Mouse (Mus musculus): ENCODE measurements around the gene Tti1. TPM values are rescaled to one million over a fixed set of nuclear protein-coding genes. Genes with fewer than 3 reads are reported as not detected.

Tti1 gene
- polyA plus RNA-seq, 1 experiment = 2.0 TPM

DNA sequence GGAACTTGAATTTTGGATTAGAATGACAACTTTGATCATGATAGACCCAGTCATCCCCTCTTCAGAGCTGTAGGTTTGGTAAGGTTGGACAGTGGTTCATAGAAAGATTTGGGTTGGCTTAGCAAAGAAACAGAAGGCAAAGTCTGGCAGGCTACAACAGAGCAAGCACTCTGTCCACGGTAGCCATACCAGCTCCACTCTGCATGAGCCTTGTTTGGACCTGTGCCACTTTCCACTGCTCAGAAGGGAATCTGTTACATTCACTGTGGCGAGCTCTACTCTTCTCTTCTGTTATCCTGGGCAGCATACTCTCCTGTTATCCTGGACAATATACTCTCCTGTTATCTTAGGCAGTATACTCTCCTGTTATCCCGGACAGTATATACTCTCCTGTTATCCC is 29.4 kb downstream of the Tti1 start:
- no peak for TF ChIP-seq GATA1 (IDR thresholded peaks at IDR 0.05; ENCODE audit: low read length)

- TF ChIP-seq GATA1 (IDR thresholded peaks at IDR 0.05; ENCODE audit: low read length) = no peak
Observed at GRCm38 (mm10) chr2:157992501-157992900, 35.7 kb downstream of the Tti1 start.

DNA sequence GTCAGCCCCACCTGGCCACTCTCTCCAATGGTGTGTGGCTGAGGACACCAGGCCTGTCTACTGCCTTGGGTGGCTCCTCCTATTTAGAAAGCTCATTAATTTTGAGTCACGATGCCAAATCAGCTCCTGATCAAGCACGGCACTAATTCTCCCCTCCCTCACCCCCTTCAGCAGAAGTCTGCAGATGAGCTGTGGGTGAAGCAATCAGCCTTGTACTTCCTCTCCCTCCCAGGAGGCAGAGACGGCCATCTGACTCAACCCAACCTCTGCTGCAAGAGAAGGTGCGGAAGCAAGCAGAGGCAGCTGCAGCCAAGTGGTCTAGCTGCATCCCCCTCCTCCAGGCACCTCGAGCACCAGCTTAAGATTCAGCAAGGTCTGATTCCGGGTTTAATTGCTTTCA is 37.2 kb downstream of the Tti1 start:
- TF ChIP-seq GATA1 (IDR thresholded peaks at IDR 0.05; ENCODE audit: low read length) = no peak

GRCm38 (mm10) chr2:157989946-157990345 is 38.3 kb downstream of the Tti1 start:
- no peak for TF ChIP-seq GATA1 (IDR thresholded peaks at IDR 0.05; ENCODE audit: low read length)

- peak; percentile 22 for TF ChIP-seq GATA1 (IDR thresholded peaks at IDR 0.05; ENCODE audit: low read length)
Observed at GRCm38 (mm10) chr2:157988416-157989190, 39.6 kb downstream of the Tti1 start.

- no peak for TF ChIP-seq GATA1 (IDR thresholded peaks at IDR 0.05; ENCODE audit: low read length)
Observed at GRCm38 (mm10) chr2:157986235-157986634, 42.0 kb downstream of the Tti1 start.

- no peak for TF ChIP-seq GATA1 (IDR thresholded peaks at IDR 0.05; ENCODE audit: low read length)
Observed at GRCm38 (mm10) chr2:157985611-157986010, 42.6 kb downstream of the Tti1 start.

DNA sequence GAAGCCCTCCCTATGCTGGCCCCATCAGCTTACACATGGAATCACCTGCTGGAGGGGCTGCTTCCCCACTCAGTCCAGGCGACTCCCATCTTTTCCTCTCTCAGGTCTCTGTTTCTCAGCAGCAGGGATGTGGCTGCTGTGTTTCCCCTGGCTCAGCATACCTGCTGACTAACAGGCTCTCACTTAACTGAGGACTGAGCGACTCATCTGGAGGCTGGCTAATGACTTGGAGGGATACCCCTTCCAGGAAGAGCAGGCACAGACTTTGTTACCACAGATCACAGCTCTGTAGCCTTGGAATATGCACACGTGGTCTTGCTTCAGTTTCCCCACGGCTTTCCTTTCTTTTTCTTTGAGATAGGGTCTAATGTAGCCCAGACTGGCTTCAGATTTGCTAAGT is 45.0 kb downstream of the Tti1 start:
- TF ChIP-seq GATA1 (IDR thresholded peaks at IDR 0.05; ENCODE audit: low read length) = no peak

- TF ChIP-seq GATA1 (IDR thresholded peaks at IDR 0.05; ENCODE audit: low read length) = no peak
Observed at GRCm38 (mm10) chr2:157982727-157983126, 45.5 kb downstream of the Tti1 start.

GRCm38 (mm10) chr2:157979241-157979640 is 49.0 kb downstream of the Tti1 start:
- no peak for TF ChIP-seq GATA1 (IDR thresholded peaks at IDR 0.05; ENCODE audit: low read length)

GRCm38 (mm10) chr2:157975595-157975994 is 52.6 kb downstream of the Tti1 start:
- TF ChIP-seq GATA1 (IDR thresholded peaks at IDR 0.05; ENCODE audit: low read length) = no peak

DNA sequence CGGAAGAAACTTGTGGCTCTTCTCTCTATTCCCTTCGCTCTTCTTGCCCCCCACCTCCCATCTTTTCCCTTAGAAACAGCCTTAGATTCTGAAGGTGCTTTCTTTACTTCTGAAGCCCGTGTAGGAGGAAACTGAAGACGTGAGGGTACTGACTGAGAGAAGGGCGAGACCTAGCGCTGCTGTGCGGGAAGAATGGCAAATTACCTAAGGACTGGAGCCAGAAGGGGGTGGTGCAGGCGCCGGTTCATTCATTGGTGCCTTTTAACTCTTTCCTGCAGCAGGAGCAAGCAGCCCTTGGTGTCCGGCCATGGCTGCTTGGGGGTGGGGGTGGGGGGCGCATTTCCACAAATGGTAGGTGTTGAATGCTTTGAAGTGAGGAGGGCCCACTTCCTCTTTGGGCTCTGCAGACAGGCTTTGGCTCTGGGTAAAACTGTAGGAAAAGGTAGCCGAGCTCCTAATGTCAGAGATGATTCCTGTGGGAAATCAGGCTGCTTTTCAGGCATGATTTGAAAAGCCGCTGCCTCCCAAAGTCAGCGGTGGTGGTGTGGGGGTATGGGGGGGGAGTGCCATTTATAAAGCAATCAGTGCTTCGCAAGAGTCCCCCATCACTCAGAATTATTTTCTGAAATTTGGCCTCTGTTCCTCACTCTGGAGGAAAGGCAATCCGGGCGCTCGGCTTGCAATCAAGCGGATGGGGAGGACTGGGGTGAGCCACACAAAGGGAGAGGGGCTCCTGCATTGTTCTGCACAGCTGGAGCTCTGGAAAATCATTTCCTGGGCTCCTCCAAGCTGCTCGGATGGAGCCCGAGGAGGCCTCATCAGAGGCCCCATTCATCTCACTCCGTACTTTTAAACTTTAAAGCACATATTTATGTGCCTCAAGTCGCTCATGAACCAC is 53.4 kb downstream of the Tti1 start:
- TF ChIP-seq GATA1 (IDR thresholded peaks at IDR 0.05; ENCODE audit: low read length) = no peak

- TF ChIP-seq GATA1 (IDR thresholded peaks at IDR 0.05; ENCODE audit: low read length) = no peak
Observed at GRCm38 (mm10) chr2:157970669-157971068, 57.6 kb downstream of the Tti1 start.

DNA sequence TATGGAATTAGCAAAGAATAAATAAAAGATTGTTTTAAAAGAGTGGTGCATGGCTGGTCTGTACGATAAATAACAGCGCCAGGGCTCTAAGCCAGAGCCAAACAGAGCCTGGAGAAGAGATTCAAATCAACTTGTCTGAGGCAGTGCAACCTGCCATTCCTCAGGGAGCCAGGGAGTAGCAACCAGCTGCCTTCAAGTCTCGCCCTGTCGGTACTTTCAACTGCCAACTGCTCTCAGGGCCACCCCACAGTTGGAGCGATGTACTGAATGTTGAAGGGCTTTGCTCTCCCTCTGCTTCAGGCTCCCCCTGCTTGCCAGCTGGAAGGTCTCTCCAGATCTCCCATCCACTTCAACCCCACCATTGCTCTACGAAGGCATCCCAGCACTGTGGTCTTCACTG is 58.1 kb downstream of the Tti1 start:
- no peak for TF ChIP-seq GATA1 (IDR thresholded peaks at IDR 0.05; ENCODE audit: low read length)

DNA sequence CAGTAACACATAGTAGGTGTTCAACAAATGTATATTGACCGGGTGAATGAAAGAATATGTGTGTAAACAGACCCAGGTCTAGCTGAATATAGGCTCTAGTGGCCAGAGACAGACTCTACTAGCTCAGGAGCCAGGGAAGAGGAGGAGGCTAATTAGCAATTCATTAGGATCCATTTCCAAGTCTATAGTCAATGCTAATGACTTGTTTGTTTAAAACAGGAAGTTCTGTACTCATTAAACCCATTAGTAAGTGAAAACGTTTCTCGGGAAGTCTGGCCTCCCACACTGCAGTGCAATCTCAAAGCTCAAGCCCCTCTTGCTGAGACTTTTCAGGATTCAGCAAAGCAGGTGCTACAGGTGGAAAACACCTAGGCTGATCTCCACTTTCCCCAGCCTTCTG is 60.4 kb downstream of the Tti1 start:
- no peak for TF ChIP-seq GATA1 (IDR thresholded peaks at IDR 0.05; ENCODE audit: low read length)

DNA sequence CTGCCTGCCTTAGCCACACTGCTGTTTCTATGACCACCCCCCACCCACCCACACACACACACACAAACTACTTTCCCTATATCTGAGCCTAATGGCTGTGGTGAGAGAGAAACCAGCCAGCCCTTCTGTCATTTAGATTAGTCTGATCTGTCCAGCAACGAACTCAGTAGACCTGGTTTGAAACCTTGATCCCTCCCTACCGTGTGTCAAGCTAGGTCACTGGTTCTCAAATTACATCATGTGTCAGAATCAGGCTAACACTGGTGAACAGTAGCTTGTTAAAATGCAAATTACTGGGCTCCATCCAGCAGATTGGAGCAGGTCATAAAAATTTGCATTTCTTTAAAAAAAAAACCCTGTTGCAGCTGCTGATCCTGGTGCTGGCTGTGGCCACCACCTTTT is 70.5 kb downstream of the Tti1 start:
- TF ChIP-seq GATA1 (IDR thresholded peaks at IDR 0.05; ENCODE audit: low read length) = no peak

- no peak for TF ChIP-seq GATA1 (IDR thresholded peaks at IDR 0.05; ENCODE audit: low read length)
Observed at GRCm38 (mm10) chr2:157953978-157954377, 74.3 kb downstream of the Tti1 start.

Data from G1E-ER4 (cell line).